Mouse (Mus musculus) cerebellum, adult 2 months (tissue): ENCODE results near the gene Nol10.

Source experiments
- CTCF ChIP-seq: fragments of 200-500 bp; IDR thresholded peaks from 2 replicates; pipeline ENCODE4 v1.5.1; 2011; ENCODE audit warnings: low read depth, mild to moderate bottlenecking, control low read depth, low read length, moderate library complexity, borderline replicate concordance; ENCODE audit not compliant: insufficient read depth
- POLR2A ChIP-seq: fragments of 200-500 bp; IDR thresholded peaks from 2 replicates; pipeline ENCODE4 v1.6.1; 2011; ENCODE audit warnings: low read length, control low read depth, borderline replicate concordance; ENCODE audit not compliant: insufficient read depth

DNA sequence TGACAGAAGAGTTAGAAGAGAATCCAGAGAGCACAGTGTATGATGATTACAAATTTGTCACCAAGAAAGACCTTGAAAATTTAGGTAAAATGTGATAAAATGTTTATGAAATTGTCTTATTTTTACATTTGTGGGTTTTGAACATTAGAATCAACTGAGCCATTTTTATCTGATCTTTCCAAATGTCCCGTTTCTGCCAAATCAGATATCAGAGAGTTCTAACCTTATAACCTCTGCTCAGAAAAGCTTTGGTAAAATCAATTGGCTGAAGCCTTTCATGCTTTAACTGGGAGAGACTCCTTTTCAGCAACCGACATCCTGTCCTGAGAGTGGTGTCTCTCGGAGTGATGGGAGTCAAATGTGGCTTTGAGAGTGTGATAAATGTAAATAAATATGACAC, 53.9 kb downstream of the Nol10 start:
- TF ChIP-seq CTCF (no peak), POLR2A (no peak)
